Mouse (Mus musculus) embryo, embryonic 11 days (tissue): ENCODE data around the gene Galnt17.

Experiments
- DNase-seq: peaks from one replicate; pipeline ENCODE4 v3.0.0-alpha.2; 2015

Gene Galnt17

GRCm38 (mm10) chr5:130919969-130920368 is 388.3 kb downstream of the Galnt17 start:
- DNase-seq: no peak

DNA sequence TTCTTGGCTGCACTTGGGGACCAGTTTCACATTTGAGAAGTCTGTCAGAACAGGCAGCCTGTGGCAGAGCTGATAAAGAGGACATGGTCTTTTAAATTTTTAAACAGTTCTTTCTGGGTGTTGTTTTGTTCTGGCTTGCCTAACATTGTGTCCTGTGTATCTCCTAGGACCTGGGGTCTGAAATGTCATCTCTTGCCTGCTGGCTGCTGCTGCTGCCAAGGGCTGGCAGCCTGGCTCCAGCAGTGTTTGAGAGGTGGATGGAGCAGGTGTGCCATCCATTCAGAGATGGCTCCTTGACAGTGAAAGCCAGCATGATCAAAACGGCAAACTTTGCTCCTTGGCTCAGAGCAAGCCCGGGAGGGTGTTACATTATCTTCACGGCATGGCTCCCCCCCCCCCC is 393.7 kb downstream of the Galnt17 start:
- no peak for DNase-seq

DNA sequence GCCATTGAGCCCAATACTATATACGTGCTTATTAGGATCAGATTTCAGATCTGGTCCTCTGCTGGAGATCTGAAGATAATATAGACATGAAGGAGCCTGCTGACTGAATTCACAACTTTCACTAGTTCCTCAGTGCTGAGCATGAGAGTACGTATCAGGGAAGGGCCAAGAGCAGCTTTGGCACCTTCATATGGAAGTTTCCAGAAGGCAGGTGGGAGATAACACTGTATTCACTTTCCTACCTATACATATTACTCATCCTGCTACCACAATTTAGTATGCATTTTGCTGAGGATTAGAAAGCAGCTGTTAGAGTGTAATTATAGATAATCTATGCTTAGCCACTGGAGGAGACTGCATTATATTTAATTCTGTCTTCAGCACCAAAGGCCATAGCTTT is 396.7 kb downstream of the Galnt17 start:
- no peak for DNase-seq

DNA sequence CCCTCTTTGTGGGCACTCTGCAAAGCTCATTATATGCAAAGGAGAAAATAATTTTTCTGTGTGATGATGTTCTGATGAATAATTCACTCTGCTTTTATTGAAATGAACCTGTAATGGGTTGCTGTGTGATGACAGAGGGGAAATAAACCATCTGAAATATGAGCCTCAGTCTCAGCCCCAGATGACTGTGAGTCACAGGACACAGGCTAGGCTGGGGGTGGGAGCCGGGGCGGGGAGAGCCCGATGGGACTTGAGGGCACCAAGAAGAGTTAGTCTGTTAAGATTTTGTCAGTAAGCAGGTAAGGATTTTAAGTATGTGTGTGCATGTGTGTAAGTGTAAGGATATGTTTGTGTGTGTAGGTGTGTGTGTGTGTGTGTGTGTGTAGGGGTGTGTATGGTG is 406.6 kb downstream of the Galnt17 start:
- DNase-seq: no peak

GRCm38 (mm10) chr5:130895991-130896390 is 412.3 kb downstream of the Galnt17 start:
- DNase-seq: no peak

DNA sequence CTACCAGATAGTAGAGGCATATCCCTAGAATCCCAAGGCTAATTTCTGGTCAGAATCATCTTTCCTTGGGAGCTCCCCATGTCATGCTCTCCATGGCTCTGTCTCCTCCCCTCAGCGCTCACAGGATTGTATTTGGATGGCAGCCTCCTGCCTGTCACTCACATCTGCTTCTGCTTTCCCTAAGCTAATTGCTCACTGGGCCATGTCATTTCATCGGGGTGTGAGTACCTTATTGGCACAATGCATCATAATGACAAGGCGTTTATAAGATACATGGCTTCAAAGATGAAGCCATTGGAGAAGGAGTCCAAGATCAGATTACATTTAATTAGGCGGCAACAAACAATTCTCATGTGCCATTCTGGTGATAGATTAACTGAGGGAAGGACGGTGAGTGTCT is 416.6 kb downstream of the Galnt17 start:
- no peak for DNase-seq

- DNase-seq: no peak
Observed at GRCm38 (mm10) chr5:130880331-130880730, 428.0 kb downstream of the Galnt17 start.

GRCm38 (mm10) chr5:130875391-130875790 is 432.9 kb downstream of the Galnt17 start:
- no peak for DNase-seq

GRCm38 (mm10) chr5:130871086-130871485 is 437.2 kb downstream of the Galnt17 start:
- no peak for DNase-seq

- DNase-seq: no peak
Observed at GRCm38 (mm10) chr5:130869869-130870268, 438.4 kb downstream of the Galnt17 start.

DNA sequence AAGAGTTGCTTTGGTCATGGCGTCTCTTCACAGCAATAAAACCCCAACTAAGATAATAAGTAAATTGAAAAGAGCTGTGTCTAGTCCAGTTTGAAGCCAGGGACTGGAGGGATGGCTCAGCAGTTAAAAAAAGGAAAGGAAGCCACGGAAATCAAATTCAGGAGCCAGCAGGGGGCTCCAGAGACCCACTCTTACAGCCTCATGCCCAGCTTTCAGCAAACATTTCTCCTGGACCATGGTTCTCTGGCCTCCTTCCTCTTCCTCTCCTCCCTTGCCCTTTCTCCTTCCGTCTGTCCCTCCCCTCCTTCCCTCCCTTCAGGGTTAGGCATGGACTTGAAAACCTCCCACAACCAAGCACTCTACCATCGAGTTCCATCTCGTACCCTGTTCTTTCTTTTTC is 446.0 kb downstream of the Galnt17 start:
- DNase-seq: peak; percentile 65

DNA sequence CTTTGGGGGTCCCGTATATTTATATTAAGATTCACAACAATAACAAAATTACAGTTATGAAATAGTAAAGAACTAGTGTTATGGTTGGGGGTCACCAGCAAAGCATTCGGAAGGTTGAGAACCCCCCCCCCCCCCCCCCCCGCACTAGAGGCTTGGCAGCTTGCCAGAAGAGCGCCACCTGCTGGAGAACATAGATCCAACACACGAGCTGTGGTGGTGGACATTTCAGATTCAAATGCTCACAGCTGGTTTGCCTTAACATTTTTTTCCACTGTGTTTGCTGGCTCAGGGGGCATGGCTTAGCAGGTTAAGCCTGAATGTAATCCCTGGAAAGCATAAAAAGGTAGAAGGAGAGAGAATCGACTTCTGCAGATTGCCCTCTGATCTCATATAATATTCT is 448.6 kb downstream of the Galnt17 start:
- peak; percentile 38 for DNase-seq

GRCm38 (mm10) chr5:130858706-130859105 is 449.6 kb downstream of the Galnt17 start:
- no peak for DNase-seq

DNA sequence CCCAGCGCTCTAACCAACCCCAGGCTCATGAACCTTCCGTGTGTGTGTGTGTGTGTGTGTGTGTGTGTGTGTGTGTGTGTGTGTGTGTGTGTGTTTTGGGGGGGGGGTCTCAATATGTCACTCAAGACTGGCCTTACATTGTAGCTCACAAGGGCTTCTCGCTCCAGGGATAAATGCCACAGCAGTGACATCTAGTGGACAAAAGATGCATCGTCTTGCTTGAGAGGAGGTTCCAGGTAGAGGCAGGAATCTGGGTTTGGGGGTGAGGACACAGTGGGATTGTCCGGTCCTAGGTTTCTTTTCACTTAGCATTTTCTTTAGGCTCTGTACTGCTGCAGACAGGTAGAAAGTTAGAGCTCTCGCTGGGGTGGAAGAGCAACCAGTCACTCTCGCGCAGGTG is 450.1 kb downstream of the Galnt17 start:
- DNase-seq: peak; percentile 74

DNA sequence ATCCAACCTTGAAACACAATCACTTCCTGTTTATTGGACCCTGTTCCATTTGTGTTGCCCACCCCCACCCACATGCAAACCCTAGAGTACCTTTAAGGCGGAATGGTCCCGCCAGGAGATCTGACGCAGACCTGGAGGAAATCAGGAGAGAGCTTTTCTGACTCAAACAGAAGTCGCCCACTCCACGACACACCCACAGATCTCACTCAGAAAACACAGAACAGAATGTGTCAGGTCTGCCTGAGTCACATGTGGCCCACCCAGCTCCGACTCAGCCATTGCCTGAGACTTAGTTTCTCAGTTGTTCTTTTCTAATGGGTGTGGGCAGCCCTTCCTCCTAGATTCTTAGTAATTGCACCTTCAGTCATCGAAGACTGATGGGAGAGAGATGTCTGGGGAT is 453.9 kb downstream of the Galnt17 start:
- no peak for DNase-seq

DNA sequence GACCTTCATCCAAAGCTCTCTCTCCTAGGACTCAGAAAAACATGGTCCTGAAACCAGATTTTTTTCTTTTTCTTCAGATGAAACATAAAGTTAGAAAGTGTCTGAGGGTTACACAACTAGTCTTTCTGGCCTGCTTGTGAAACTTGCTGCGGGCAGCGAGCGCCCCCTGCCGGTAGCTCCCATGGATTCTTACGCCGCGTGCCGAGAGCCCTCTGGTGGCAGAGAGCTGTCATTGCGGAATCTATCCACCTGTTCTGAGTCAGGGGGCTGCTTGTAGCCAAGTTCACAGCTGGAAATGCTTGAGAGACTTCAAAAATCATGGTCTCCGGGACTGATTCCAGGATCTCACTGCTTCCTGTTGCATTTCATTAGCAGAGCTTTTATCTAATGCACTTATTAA is 454.9 kb downstream of the Galnt17 start:
- peak; percentile 88 for DNase-seq

DNA sequence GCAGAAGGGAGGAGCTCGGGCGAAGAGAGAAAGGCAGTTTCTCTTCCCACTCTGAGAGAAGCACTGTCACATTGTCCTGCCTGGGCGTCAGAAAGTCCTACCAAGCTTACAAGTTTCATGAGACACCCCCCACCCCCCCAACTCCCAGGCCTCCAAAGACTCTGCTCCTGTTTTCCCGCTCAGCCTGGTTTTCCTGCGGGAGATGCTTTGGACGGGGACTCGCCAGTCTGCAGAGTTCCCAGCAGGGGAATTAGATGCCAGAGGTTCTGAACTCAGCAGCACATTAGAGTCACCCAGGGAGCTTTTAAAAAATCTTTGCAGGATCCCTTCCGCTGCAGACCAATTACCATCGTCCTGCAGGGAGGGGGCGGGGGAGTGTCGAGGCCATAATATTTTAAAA is 456.1 kb downstream of the Galnt17 start:
- DNase-seq: peak; percentile 50

- DNase-seq: no peak
Observed at GRCm38 (mm10) chr5:130849610-130850009, 458.7 kb downstream of the Galnt17 start.

DNA sequence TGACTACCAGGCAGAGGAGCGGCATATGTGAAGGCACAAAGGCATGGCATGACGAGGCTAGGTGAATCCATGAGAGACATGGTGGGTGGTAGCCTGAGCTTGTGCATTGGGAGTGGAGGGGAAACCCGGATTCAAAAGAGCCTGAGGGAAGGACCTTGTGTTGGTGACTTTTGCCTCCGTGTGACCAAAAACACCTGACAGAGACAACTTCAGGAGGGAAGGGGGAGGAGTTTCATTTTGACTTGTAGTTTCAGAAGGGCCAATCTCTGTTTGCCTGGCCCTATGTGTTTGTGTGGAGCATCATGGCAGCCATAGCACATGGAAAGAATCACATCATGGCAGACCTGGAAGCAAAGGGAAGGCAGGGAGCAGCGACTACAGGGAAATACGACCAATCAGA is 459.7 kb downstream of the Galnt17 start:
- no peak for DNase-seq

DNA sequence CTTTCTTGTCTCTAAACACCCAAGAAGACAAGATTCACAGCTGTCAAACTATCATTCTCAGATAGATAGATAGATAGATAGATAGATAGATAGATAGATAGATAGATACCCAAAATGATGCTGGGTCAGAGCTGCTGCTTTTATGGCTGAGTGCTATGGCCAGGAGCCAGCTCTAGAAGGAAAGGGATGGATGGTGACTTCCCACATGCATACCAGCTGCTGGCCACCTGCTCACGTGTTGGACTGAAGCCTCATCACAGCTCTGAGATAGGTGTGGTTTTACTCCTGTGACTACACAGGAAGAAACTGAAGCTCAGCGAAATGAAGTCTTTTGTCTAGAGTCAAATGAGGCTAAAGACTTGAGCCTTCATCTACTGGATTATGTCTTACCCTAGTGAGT is 482.5 kb downstream of the Galnt17 start:
- no peak for DNase-seq
